Mouse (Mus musculus) MEL (cell line): ENCODE results near the gene 1700092M07Rik. TPM values are rescaled to one million over a fixed set of nuclear protein-coding genes. Genes with fewer than 3 reads are reported as not detected.

Experiments
- DNase-seq: peaks from one replicate; pipeline ENCODE4 v3.0.0; 2011; ENCODE audit warnings: low read depth, low spot score
- H3K27ac ChIP-seq: 2 replicates; pipeline ENCODE4 v1.5.1; 2012; ENCODE audit warnings: low read depth, mild to moderate bottlenecking, control low read depth, low read length, moderate library complexity; ENCODE audit not compliant: control insufficient read depth
- H3K27me3 ChIP-seq, 2 experiments: fragments of 150-350 bp in 1 of 2; sonication (generic) in 1 of 2; 2 replicates each; pipeline ENCODE4 v1.6.1; 2012; ENCODE audit warnings: low read length in 2 of 2, mild to moderate bottlenecking in 2 of 2, improper control_type of control experiment in 1 of 2, moderate library complexity in 1 of 2; ENCODE audit not compliant: insufficient read depth in 2 of 2, control insufficient read depth in 1 of 2
- H3K36me3 ChIP-seq, 2 experiments: 2 replicates each; pipeline ENCODE4 v1.6.1; 2012 to 2014; ENCODE audit warnings: low read length in 2 of 2, improper control_type of control experiment in 1 of 2, inconsistent platforms in 1 of 2, mild to moderate bottlenecking in 1 of 2; ENCODE audit not compliant: insufficient read depth in 2 of 2, control insufficient read depth in 1 of 2
- H3K4me1 ChIP-seq, 2 experiments: fragments of 150-350 bp in 1 of 2; sonication (generic) in 1 of 2; 2 replicates each; pipeline ENCODE4 v1.6.1; 2012; ENCODE audit warnings: low read length in 2 of 2, improper control_type of control experiment in 1 of 2, mild to moderate bottlenecking in 1 of 2; ENCODE audit not compliant: insufficient read depth in 2 of 2, control insufficient read depth in 1 of 2
- H3K4me3 ChIP-seq, 2 experiments: fragments of 150-350 bp in 1 of 2; sonication (generic) in 1 of 2; 2 replicates each; pipeline ENCODE4 v1.5.1; 2012; ENCODE audit warnings: low read depth in 2 of 2, low read length in 2 of 2, mild to moderate bottlenecking in 2 of 2, moderate library complexity in 2 of 2, control low read depth in 1 of 2, improper control_type of control experiment in 1 of 2; ENCODE audit not compliant: control insufficient read depth in 1 of 2, insufficient read depth in 1 of 2
- H3K79me2 ChIP-seq: 2 replicates; pipeline ENCODE4 v1.6.1; 2012; ENCODE audit warnings: mild to moderate bottlenecking, low read length, moderate library complexity; ENCODE audit not compliant: control insufficient read depth, poor library complexity, insufficient read depth
- H3K9ac ChIP-seq: 2 replicates; pipeline ENCODE4 v1.6.1; 2012; ENCODE audit warnings: low read depth, mild to moderate bottlenecking, control low read depth, low read length, moderate library complexity; ENCODE audit not compliant: control insufficient read depth, poor library complexity, severe bottlenecking
- H3K9me3 ChIP-seq: fragments of 150-350 bp; sonication (generic); replicated peaks from 2 replicates; pipeline ENCODE4 v1.6.1; 2012; ENCODE audit warnings: mild to moderate bottlenecking, low read length, improper control_type of control experiment, moderate library complexity; ENCODE audit not compliant: insufficient read depth
- BHLHE40 ChIP-seq: IDR thresholded peaks from 2 replicates; pipeline ENCODE4 v1.6.1; 2012; ENCODE audit warnings: low read depth, mild to moderate bottlenecking, inconsistent platforms, low read length, improper control_type of control experiment, borderline replicate concordance
- CHD1 ChIP-seq: IDR thresholded peaks from 2 replicates; pipeline ENCODE4 v1.6.1; 2012; ENCODE audit warnings: low read depth, mild to moderate bottlenecking, inconsistent platforms, low read length, improper control_type of control experiment
- E2F4 ChIP-seq: IDR thresholded peaks from 2 replicates; pipeline ENCODE4 v1.6.1; 2011; ENCODE audit warnings: low read depth, low read length, improper control_type of control experiment, borderline replicate concordance
- EP300 ChIP-seq, 2 experiments: IDR thresholded peaks; 2 replicates each; pipeline ENCODE4 v1.6.1; 2011; ENCODE audit warnings: improper control_type of control experiment in 2 of 2, low read length in 2 of 2, low read depth in 1 of 2, mild to moderate bottlenecking in 1 of 2
- ETS1 ChIP-seq: IDR thresholded peaks from 2 replicates; pipeline ENCODE4 v1.6.1; 2012; ENCODE audit warnings: low read depth, mild to moderate bottlenecking, inconsistent platforms, low read length, improper control_type of control experiment, moderate library complexity
- MAX ChIP-seq: IDR thresholded peaks from 2 replicates; pipeline ENCODE4 v1.6.1; 2011; ENCODE audit warnings: low read length, improper control_type of control experiment
- MYC ChIP-seq: IDR thresholded peaks from 2 replicates; pipeline ENCODE4 v1.6.1; 2011; ENCODE audit warnings: low read depth, mild to moderate bottlenecking, low read length, improper control_type of control experiment, moderate library complexity
- NELFE ChIP-seq: IDR thresholded peaks from 2 replicates; pipeline ENCODE4 v1.6.1; 2011; ENCODE audit warnings: low read depth, low read length, improper control_type of control experiment
- POLR2A ChIP-seq, 2 experiments: IDR thresholded peaks; 2 replicates each; pipeline ENCODE4 v1.6.1; 2011 to 2012; ENCODE audit warnings: low read length in 2 of 2, mild to moderate bottlenecking in 2 of 2, control low read depth in 1 of 2, improper control_type of control experiment in 1 of 2, low read depth in 1 of 2, moderate library complexity in 1 of 2; ENCODE audit not compliant: control insufficient read depth in 1 of 2, insufficient read depth in 1 of 2, poor library complexity in 1 of 2
- POLR2AphosphoS5 ChIP-seq: IDR thresholded peaks from 2 replicates; pipeline ENCODE4 v1.6.1; 2012; ENCODE audit warnings: low read depth, borderline replicate concordance, mild to moderate bottlenecking, inconsistent platforms, low read length, moderate library complexity, mixed read lengths
- SIN3A ChIP-seq: IDR thresholded peaks from 2 replicates; pipeline ENCODE4 v1.6.1; 2012; ENCODE audit warnings: low read length, improper control_type of control experiment, inconsistent platforms
- TCF12 ChIP-seq: IDR thresholded peaks from 2 replicates; pipeline ENCODE4 v1.6.1; 2014; ENCODE audit warnings: low read depth, mild to moderate bottlenecking, inconsistent platforms, low read length, improper control_type of control experiment, moderate library complexity
- UBTF ChIP-seq: IDR thresholded peaks from 2 replicates; pipeline ENCODE4 v1.6.1; 2012; ENCODE audit warnings: low read depth, mild to moderate bottlenecking, inconsistent platforms, low read length, improper control_type of control experiment, moderate library complexity, borderline replicate concordance; ENCODE audit not compliant: insufficient read depth
- USF2 ChIP-seq, 2 experiments: IDR thresholded peaks; 2 replicates each; pipeline ENCODE4 v1.6.1; 2011 to 2012; ENCODE audit warnings: improper control_type of control experiment in 2 of 2, low read length in 2 of 2, borderline replicate concordance in 1 of 2, inconsistent platforms in 1 of 2, low read depth in 1 of 2, mild to moderate bottlenecking in 1 of 2; ENCODE audit not compliant: insufficient read depth in 1 of 2
- ZKSCAN1 ChIP-seq: IDR thresholded peaks from 2 replicates; pipeline ENCODE4 v1.6.1; 2012; ENCODE audit warnings: low read depth, mild to moderate bottlenecking, inconsistent platforms, low read length, improper control_type of control experiment, moderate library complexity
- polyA plus RNA-seq, 2 experiments: library from polyadenylated mRNA; stranded (reverse) in 1 of 2; unstranded in 1 of 2; fragments of >175 nt in 1 of 2; fragments of >200 nt in 1 of 2; gene quantifications; 2 replicates each; pipeline versions ENCODE4 v1.2.1 to v1.2.4; 2012; ENCODE audit warnings: low replicate concordance in 2 of 2, low read depth in 1 of 2; ENCODE audit not compliant: insufficient read length in 2 of 2, insufficient read depth in 1 of 2, missing spikeins in 1 of 2
- total RNA-seq: library from RNA; depleted of rRNA; stranded (reverse); fragments of 300-350 nt; gene quantifications from 2 replicates; pipeline ENCODE4 v1.2.3, GENCODE M21; 2012

The 1700092M07Rik gene
- total and polyA plus RNA-seq, 3 experiments = 3.3 to 4.3 TPM; not detected in 1

- TF ChIP-seq POLR2AphosphoS5 = no peak
- no peak for TF ChIP-seq BHLHE40
- TF ChIP-seq UBTF = no peak
- no peak for TF ChIP-seq NELFE
- TF ChIP-seq, all 39 proteins: peak for 3
Measured at GRCm38 (mm10) chr19:8706132-8706667, 34.3 kb upstream of the 1700092M07Rik start (continued).

GRCm38 (mm10) chr19:8706930-8707329 is 33.6 kb upstream of the 1700092M07Rik start:
- Histone ChIP-seq H3K27me3 (no peaks in the 10 kb centered on the region), H3K9ac (no peak overlapping the region), H3K4me3 (no peak overlapping the region), H3K79me2 (peaks cover 17% of the 10 kb centered on the region), H3K4me1 (peaks cover 2 to 10% of the 10 kb centered on the region in 2 experiments; a peak in 3 of 4 replicates), H3K27ac (no peak overlapping the region), H3K9me3 (no peaks in the 10 kb centered on the region)
- TF ChIP-seq SIN3A (no peak), MAX (no peak), POLR2A (IDR thresholded peaks at IDR 0.05; ENCODE audit: control insufficient read depth in 1 of 2, insufficient read depth in 1 of 2, low read depth in 1 of 2, low read length in 2 of 2, poor library complexity in 1 of 2) (no peak), ZKSCAN1 (no peak), MYC (no peak), TCF12 (no peak), USF2 (IDR thresholded peaks at IDR 0.05; ENCODE audit: borderline replicate concordance in 1 of 2, insufficient read depth in 1 of 2, low read depth in 1 of 2, low read length in 2 of 2) (no peak), EP300 (IDR thresholded peaks at IDR 0.05; ENCODE audit: low read depth in 1 of 2, low read length in 2 of 2) (no peak), CHD1 (no peak), E2F4 (no peak)
- TF ChIP-seq, all 39 proteins: peak for 0
- no peak for DNase-seq
- peaks cover 15 to 21% of the 10 kb centered on the region in 2 experiments for H3K36me3 ChIP-seq

GRCm38 (mm10) chr19:8708954-8709353 is 31.6 kb upstream of the 1700092M07Rik start:
- H3K9me3 ChIP-seq = no peaks in the 10 kb centered on the region
- no peak overlapping the region for H3K4me3 ChIP-seq
- DNase-seq = no peak
- no peak overlapping the region for H3K9ac ChIP-seq
- H3K36me3 ChIP-seq = peaks cover 19 to 21% of the 10 kb centered on the region in 2 experiments
- H3K27me3 ChIP-seq = no peaks in the 10 kb centered on the region
- no peak overlapping the region for H3K27ac ChIP-seq
- peaks cover 2 to 10% of the 10 kb centered on the region in 2 experiments; a peak in 3 of 4 replicates for H3K4me1 ChIP-seq
- no peak for TF ChIP-seq ETS1
- TF ChIP-seq UBTF = no peak
- peaks cover 34% of the 10 kb centered on the region for H3K79me2 ChIP-seq
